Mouse (Mus musculus) spleen, adult 2 months (tissue): ENCODE results near the gene Hecw2. TPM values are rescaled to one million over a fixed set of nuclear protein-coding genes. Genes with fewer than 3 reads are reported as not detected.
A peak's percentile ranks its signal among the peaks of the same experiment; 100 is the strongest.

Experiments used
- DNase-seq, 2 experiments: peaks; one replicate each; pipeline versions ENCODE4 v3.0.0 to v3.0.0-alpha.2; 2012 to 2021; ENCODE audit warnings: low spot score in 2 of 2, low read depth in 1 of 2
- H3K27ac ChIP-seq: fragments of 200-500 bp; 2 replicates; pipeline ENCODE4 v1.5.1; 2012; ENCODE audit warnings: low read length, inconsistent platforms; ENCODE audit not compliant: insufficient read depth
- H3K27me3 ChIP-seq: fragments of 200-500 bp; 2 replicates; pipeline ENCODE4 v1.6.1; 2012; ENCODE audit warnings: mild to moderate bottlenecking, moderate library complexity, low read length, inconsistent platforms; ENCODE audit not compliant: control insufficient read depth, insufficient read depth
- H3K36me3 ChIP-seq: fragments of 200-500 bp; 2 replicates; pipeline ENCODE4 v1.6.1; 2012; ENCODE audit warnings: mild to moderate bottlenecking, low read length, inconsistent platforms; ENCODE audit not compliant: control insufficient read depth, insufficient read depth
- H3K4me1 ChIP-seq: fragments of 200-500 bp; 2 replicates; pipeline ENCODE4 v1.6.1; 2011; ENCODE audit warnings: inconsistent platforms; ENCODE audit not compliant: control insufficient read depth, insufficient read depth, insufficient read length
- H3K4me3 ChIP-seq: fragments of 200-500 bp; 2 replicates; pipeline ENCODE4 v1.5.1; 2011; ENCODE audit warnings: mild to moderate bottlenecking, inconsistent platforms; ENCODE audit not compliant: insufficient read depth, insufficient read length; ENCODE audit errors: extremely low read depth
- CTCF ChIP-seq: fragments of 200-500 bp; IDR thresholded peaks from 2 replicates; pipeline ENCODE4 v1.5.1; 2011; ENCODE audit warnings: mild to moderate bottlenecking, inconsistent platforms; ENCODE audit not compliant: insufficient read depth, insufficient read length, insufficient replicate concordance; ENCODE audit errors: extremely low read depth
- POLR2A ChIP-seq: fragments of 200-500 bp; IDR thresholded peaks from 2 replicates; pipeline ENCODE4 v1.6.1; 2011; ENCODE audit warnings: low read depth, low read length, inconsistent platforms
- WGBS: fragments of 180-500 bp; shearing (Covaris S2); methylation state at CpG from one replicate; pipeline ENCODE4 v1.1.7; 2018; 5-methylcytosine and 5-hydroxymethylcytosine counted together
- polyA plus RNA-seq: library from polyadenylated mRNA; depleted of rRNA; stranded (reverse); fragments of >200 nt; gene quantifications from 2 replicates; pipeline ENCODE4 v1.2.3, GENCODE M21; 2012

The Hecw2 gene
- polyA plus RNA-seq, 1 experiment, result 0.19 TPM

GRCm38 (mm10) chr1:53843051-53843450, 351.9 kb downstream of the Hecw2 start:
- no peak overlapping the region for H3K4me3 ChIP-seq
- WGBS, result 59% methylated on average over 3 of the region's 3 CpGs
- no peaks in the 10 kb centered on the region for H3K36me3 ChIP-seq
- peaks cover 20% of the 10 kb centered on the region for H3K4me1 ChIP-seq
- DNase-seq, result no peak
- TF ChIP-seq CTCF (no peak), POLR2A (no peak)
- H3K27ac ChIP-seq, result no peak overlapping the region
- H3K27me3 ChIP-seq, result no peaks in the 10 kb centered on the region

DNA sequence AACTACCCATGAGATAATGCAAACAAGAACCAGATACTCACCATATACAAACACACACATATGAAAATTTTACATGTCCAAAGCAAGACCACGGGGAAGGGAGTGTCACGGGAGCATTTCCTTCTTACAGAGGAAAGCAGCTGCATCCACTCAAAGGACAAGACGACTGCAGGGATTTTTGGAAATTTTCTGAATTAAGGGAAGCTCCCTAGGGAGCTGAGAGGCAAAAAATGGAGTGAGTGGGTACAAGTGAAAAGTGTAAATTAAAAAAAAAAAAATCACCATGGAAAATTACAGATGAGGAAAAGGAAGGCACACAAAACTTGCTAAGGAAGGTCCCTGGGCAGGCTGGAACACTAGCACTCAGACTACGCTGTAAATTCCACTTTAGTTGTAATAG, 353.9 kb downstream of the Hecw2 start:
- no peak for DNase-seq
- Histone ChIP-seq H3K36me3 (no peaks in the 10 kb centered on the region), H3K27ac (no peak overlapping the region), H3K27me3 (no peaks in the 10 kb centered on the region), H3K4me3 (no peak overlapping the region), H3K4me1 (peaks cover 15% of the 10 kb centered on the region)
- TF ChIP-seq POLR2A (no peak), CTCF (no peak)
- WGBS, result 80% methylated on average over 4 of the region's 4 CpGs

DNA sequence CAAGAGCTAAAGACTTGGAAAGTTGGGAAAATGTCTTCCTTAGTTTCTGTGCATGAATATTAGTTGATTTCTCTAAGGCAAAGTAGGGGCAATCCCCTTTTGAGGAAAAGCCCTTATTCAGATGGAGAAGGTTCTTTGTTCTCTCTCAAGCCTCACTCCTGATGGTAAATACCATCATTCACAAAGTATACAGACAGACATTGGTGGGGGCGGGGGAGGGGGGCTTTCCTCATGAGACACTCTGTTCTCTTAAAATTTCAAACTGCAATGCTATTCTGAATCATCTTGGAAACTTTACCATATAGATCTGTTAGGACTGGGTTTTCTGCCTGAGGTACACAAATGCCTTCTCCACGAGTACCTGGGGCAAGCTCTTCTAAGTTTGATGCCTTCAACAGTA, 355.6 kb downstream of the Hecw2 start:
- peak overlapping the region; percentile 33; the same call in 1 of the 2 replicates for H3K27ac ChIP-seq
- no peaks in the 10 kb centered on the region for H3K27me3 ChIP-seq
- no peaks in the 10 kb centered on the region for H3K36me3 ChIP-seq
- WGBS, result 85% methylated on average over 2 of the region's 2 CpGs
- TF ChIP-seq CTCF (no peak), POLR2A (no peak)
- no peak overlapping the region for H3K4me3 ChIP-seq
- no peak for DNase-seq
- H3K4me1 ChIP-seq, result peaks cover 7% of the 10 kb centered on the region

DNA sequence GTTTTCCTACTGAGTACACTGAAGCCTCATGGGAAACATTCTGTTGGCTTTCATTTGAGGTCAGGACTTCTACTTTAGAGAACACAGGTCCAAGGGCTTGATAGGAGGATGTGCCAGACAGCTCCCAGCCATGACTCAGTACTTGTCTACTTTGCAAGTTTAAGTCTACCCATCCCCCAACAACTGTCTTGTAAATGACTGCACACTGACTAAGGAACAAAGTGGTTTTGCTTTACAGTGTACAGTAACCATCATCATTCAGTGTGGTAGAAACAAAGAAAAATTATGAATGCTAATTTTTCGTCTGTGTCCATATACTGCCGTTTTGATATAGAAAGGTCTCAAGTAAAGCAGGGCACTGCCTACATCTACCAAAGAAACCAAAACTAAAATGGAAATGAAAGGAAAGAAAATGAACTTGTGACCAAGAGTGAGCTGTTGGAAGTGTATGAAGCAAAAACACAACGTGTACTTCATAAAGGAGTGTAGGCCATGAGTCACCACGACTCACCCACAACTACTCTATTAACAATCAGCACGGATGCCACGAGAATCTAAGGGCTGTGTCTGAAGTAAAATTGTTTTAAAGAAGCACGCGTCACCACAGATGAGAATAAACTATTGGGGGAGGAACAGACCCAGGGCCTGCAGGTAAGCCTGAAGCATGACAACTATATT, 356.6 kb downstream of the Hecw2 start:
- H3K27ac ChIP-seq, result 0 out of 2 replicates have a peak overlapping the region, but pooled peaks have one; percentile 3
- no peak for DNase-seq
- H3K4me1 ChIP-seq, result peaks cover 4% of the 10 kb centered on the region
- WGBS, result 64% methylated on average over 8 of the region's 8 CpGs
- no peaks in the 10 kb centered on the region for H3K27me3 ChIP-seq
- no peak overlapping the region for H3K4me3 ChIP-seq
- H3K36me3 ChIP-seq, result no peaks in the 10 kb centered on the region
- no peak for TF ChIP-seq CTCF
- no peak for TF ChIP-seq POLR2A

DNA sequence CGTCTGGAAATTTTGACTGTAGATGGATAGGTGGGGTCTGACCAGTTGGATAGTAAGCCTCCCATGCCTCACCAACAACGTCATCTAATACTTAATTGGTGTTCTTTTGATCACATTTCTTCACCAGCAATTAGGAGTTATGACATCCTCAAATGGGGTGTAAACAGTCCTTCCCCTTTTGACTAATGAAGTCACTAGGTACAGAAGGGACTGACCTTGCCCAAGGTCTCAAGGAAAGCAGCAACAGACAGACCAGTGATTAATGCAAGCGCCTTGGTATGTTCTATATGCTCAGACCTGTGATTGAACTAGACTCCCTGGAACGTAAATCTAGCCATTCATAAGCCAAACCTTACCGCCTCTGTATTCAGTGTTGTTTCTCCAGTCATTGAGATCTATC, 364.7 kb downstream of the Hecw2 start:
- Histone ChIP-seq H3K4me1 (peaks cover 6% of the 10 kb centered on the region), H3K27ac (no peak overlapping the region), H3K4me3 (no peak overlapping the region), H3K27me3 (no peaks in the 10 kb centered on the region), H3K36me3 (no peaks in the 10 kb centered on the region)
- WGBS, result 89% methylated on average over 5 of the region's 5 CpGs
- DNase-seq, result no peak
- TF ChIP-seq POLR2A (no peak), CTCF (no peak)

GRCm38 (mm10) chr1:53829089-53829488, 365.9 kb downstream of the Hecw2 start:
- TF ChIP-seq CTCF (no peak), POLR2A (no peak)
- no peaks in the 10 kb centered on the region for H3K36me3 ChIP-seq

DNA sequence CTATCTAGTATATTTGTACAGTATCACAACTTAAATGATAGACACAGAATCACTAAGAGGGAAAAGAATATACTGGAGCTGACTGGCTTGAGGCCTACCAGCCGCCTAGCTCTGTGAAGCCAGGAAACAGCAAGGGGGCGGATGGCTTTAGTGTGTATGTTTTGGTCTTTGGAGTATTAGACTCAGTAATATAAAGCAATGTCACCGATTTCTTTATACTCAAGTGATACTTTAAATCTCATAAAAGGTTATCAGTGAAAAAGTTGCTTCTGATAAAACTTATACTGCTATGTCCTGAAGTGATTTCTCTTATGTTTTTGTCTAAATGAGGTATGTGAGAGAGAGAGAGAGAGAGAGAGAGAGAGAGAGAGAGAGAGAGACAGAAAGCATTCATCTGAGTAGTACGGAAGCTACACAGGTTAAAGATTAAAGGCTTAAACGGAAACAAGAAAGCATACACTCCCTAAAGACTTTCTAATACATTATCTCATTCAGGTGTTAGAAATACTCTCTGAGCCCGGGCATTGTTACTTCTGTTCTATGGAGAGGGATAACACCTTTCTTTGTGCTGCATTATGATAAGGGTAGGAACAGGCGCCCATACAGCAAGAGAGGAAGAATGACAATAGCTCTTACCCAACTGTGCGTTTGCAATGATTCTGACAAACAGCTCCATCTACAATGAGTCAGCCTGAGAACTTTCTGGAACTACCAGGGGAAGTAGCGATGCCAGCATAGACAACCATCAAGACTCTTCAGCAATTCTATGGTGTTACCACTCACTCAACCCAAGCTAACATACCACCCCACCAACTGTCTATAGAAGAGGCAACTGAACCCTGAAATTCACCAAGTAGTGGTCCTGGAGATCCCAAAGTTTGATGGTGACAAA, 370.3 kb downstream of the Hecw2 start:
- H3K27me3 ChIP-seq, result no peaks in the 10 kb centered on the region
- peak overlapping the region; percentile 99 for H3K27ac ChIP-seq
- no peak for DNase-seq
- no peak overlapping the region for H3K4me3 ChIP-seq
- WGBS, result 59% methylated on average over 9 of the region's 9 CpGs
- no peaks in the 10 kb centered on the region for H3K36me3 ChIP-seq
- peaks cover 19% of the 10 kb centered on the region for H3K4me1 ChIP-seq
- TF ChIP-seq POLR2A (no peak), CTCF (no peak)

More at GRCm38 (mm10) chr1:53829089-53829488, 365.9 kb downstream of the Hecw2 start:
- no peak overlapping the region for H3K27ac ChIP-seq
- peaks cover 14% of the 10 kb centered on the region for H3K4me1 ChIP-seq
- H3K4me3 ChIP-seq, result no peak overlapping the region
- WGBS, result 91% methylated on average over 9 of the region's 9 CpGs
- no peaks in the 10 kb centered on the region for H3K27me3 ChIP-seq
- no peak for DNase-seq
